Mouse (Mus musculus) hindbrain, embryonic 12.5 days (tissue): ENCODE measurements at regions not wholly inside any gene's neighbourhood (a gene's known extent, or its start where the extent isn't known, plus 50 kb on each side); places are given as distances from the start of the nearest gene placed in this dataset.

Source experiments
- ATAC-seq: fragments of 200-750 bp; cut with Nextera tagmentation; 2 replicates; pipeline ENCODE4 v1.8.0; 2017; ENCODE audit warnings: moderate TSS enrichment; ENCODE audit not compliant: low FRiP score
- H3K27ac ChIP-seq: fragments of 300-500 bp; sonication (generic); 2 replicates; pipeline ENCODE4 v1.5.1; 2016; ENCODE audit warnings: mild to moderate bottlenecking
- H3K27me3 ChIP-seq: fragments of 300-500 bp; sonication (generic); 2 replicates; pipeline ENCODE4 v1.6.1; 2016; ENCODE audit warnings: mild to moderate bottlenecking
- H3K36me3 ChIP-seq: fragments of 300-500 bp; sonication (generic); 2 replicates; pipeline ENCODE4 v1.6.1; 2016; ENCODE audit warnings: mild to moderate bottlenecking
- H3K4me1 ChIP-seq: fragments of 300-500 bp; sonication (generic); 2 replicates; pipeline ENCODE4 v1.6.1; 2016
- H3K4me2 ChIP-seq: fragments of 300-500 bp; sonication (generic); replicated peaks from 2 replicates; pipeline ENCODE4 v1.6.1; 2016; ENCODE audit warnings: mild to moderate bottlenecking
- H3K4me3 ChIP-seq: fragments of 300-500 bp; sonication (generic); 2 replicates; pipeline ENCODE4 v1.5.1; 2016; ENCODE audit warnings: mild to moderate bottlenecking
- H3K9ac ChIP-seq: fragments of 300-500 bp; sonication (generic); 2 replicates; pipeline ENCODE4 v1.6.1; 2016; ENCODE audit warnings: mild to moderate bottlenecking, moderate library complexity
- H3K9me3 ChIP-seq: fragments of 300-500 bp; sonication (generic); replicated peaks from 2 replicates; pipeline ENCODE4 v1.6.1; 2016; ENCODE audit warnings: mild to moderate bottlenecking
- WGBS: fragments of 180-500 bp; shearing (Covaris S2); methylation state at CpG from one replicate; pipeline ENCODE4 v1.1.7; 2016; 5-methylcytosine and 5-hydroxymethylcytosine counted together

- Histone ChIP-seq H3K9ac (no peak overlapping the region), H3K36me3 (no peaks in the 10 kb centered on the region), H3K4me2 (no peak overlapping the region), H3K4me3 (no peak overlapping the region), H3K9me3 (no peaks in the 10 kb centered on the region), H3K4me1 (no peaks in the 10 kb centered on the region), H3K27ac (no peak overlapping the region), H3K27me3 (no peaks in the 10 kb centered on the region)
- no peak for ATAC-seq
- WGBS = 82% methylated on average over 4 of the region's 4 CpGs
These were observed 249.7 kb upstream of the Acvr2a start for GRCm38 (mm10) chr2:48564170-48564569.

GRCm38 (mm10) chr2:48567871-48568270, 246.0 kb upstream of the Acvr2a start:
- WGBS = 66% methylated on average over 6 of the region's 6 CpGs
- H3K9ac ChIP-seq = no peak overlapping the region
- H3K4me3 ChIP-seq = no peak overlapping the region
- no peaks in the 10 kb centered on the region for H3K4me1 ChIP-seq
- H3K9me3 ChIP-seq = no peaks in the 10 kb centered on the region
- no peak overlapping the region for H3K27ac ChIP-seq
- H3K36me3 ChIP-seq = no peaks in the 10 kb centered on the region
- no peaks in the 10 kb centered on the region for H3K27me3 ChIP-seq
- no peak for ATAC-seq
- H3K4me2 ChIP-seq = no peak overlapping the region

- H3K4me3 ChIP-seq = no peak overlapping the region
- no peaks in the 10 kb centered on the region for H3K4me1 ChIP-seq
- H3K4me2 ChIP-seq = no peak overlapping the region
- H3K36me3 ChIP-seq = no peaks in the 10 kb centered on the region
- no peak overlapping the region for H3K9ac ChIP-seq
- ATAC-seq = peak; percentile 60; the same call in 1 of the 2 replicates
- no peaks in the 10 kb centered on the region for H3K27me3 ChIP-seq
- 44% methylated on average over 7 of the region's 7 CpGs for WGBS
- H3K9me3 ChIP-seq = no peaks in the 10 kb centered on the region
- no peak overlapping the region for H3K27ac ChIP-seq
These were observed 227.6 kb upstream of the Acvr2a start for GRCm38 (mm10) chr2:48586162-48586830.

GRCm38 (mm10) chr2:48586831-48587169, 227.1 kb upstream of the Acvr2a start:
- ATAC-seq = 0 out of 2 replicates have a peak, but pooled peaks have one; percentile 32
- no peaks in the 10 kb centered on the region for H3K9me3 ChIP-seq
- H3K27me3 ChIP-seq = no peaks in the 10 kb centered on the region
- WGBS = 54% methylated on average over 4 of the region's 4 CpGs
- no peak overlapping the region for H3K4me3 ChIP-seq
- no peaks in the 10 kb centered on the region for H3K4me1 ChIP-seq
- H3K36me3 ChIP-seq = no peaks in the 10 kb centered on the region
- H3K4me2 ChIP-seq = no peak overlapping the region
- no peak overlapping the region for H3K27ac ChIP-seq
- H3K9ac ChIP-seq = no peak overlapping the region

GRCm38 (mm10) chr2:48589709-48590108, 224.2 kb upstream of the Acvr2a start:
- no peak overlapping the region for H3K4me3 ChIP-seq
- no peaks in the 10 kb centered on the region for H3K9me3 ChIP-seq
- H3K4me1 ChIP-seq = no peaks in the 10 kb centered on the region
- no peak overlapping the region for H3K9ac ChIP-seq
- H3K4me2 ChIP-seq = no peak overlapping the region
- no peak overlapping the region for H3K27ac ChIP-seq
- H3K27me3 ChIP-seq = no peaks in the 10 kb centered on the region
- no peak for ATAC-seq
- no peaks in the 10 kb centered on the region for H3K36me3 ChIP-seq

GRCm38 (mm10) chr2:48597793-48598583, 215.9 kb upstream of the Acvr2a start:
- Histone ChIP-seq H3K9me3 (no peaks in the 10 kb centered on the region), H3K4me2 (no peak overlapping the region), H3K27ac (no peak overlapping the region), H3K4me1 (0 out of 2 replicates have a peak, but pooled peaks cover 3% of the 10 kb centered on the region), H3K9ac (no peak overlapping the region), H3K4me3 (no peak overlapping the region), H3K36me3 (no peaks in the 10 kb centered on the region), H3K27me3 (no peaks in the 10 kb centered on the region)
- ATAC-seq = no peak
- 25% methylated on average over 5 of the region's 5 CpGs for WGBS

GRCm38 (mm10) chr2:48599367-48599766, 214.5 kb upstream of the Acvr2a start:
- Histone ChIP-seq H3K27ac (no peak overlapping the region), H3K9me3 (no peaks in the 10 kb centered on the region), H3K9ac (no peak overlapping the region), H3K4me1 (0 out of 2 replicates have a peak, but pooled peaks cover 3% of the 10 kb centered on the region), H3K36me3 (no peaks in the 10 kb centered on the region), H3K27me3 (no peaks in the 10 kb centered on the region), H3K4me3 (no peak overlapping the region), H3K4me2 (no peak overlapping the region)
- WGBS = 73% methylated on average over 5 of the region's 5 CpGs
- no peak for ATAC-seq

GRCm38 (mm10) chr2:48601855-48602254, 212.1 kb upstream of the Acvr2a start:
- Histone ChIP-seq H3K27ac (no peak overlapping the region), H3K36me3 (no peaks in the 10 kb centered on the region), H3K4me1 (0 out of 2 replicates have a peak, but pooled peaks cover 3% of the 10 kb centered on the region), H3K4me2 (no peak overlapping the region), H3K27me3 (no peaks in the 10 kb centered on the region), H3K4me3 (no peak overlapping the region), H3K9ac (no peak overlapping the region), H3K9me3 (no peaks in the 10 kb centered on the region)
- 52% methylated on average over 8 of the region's 8 CpGs for WGBS
- no peak for ATAC-seq

- H3K27ac ChIP-seq = no peak overlapping the region
- no peaks in the 10 kb centered on the region; the same call in 1 of the 2 replicates for H3K4me1 ChIP-seq
- 96% methylated on average over 3 of the region's 3 CpGs for WGBS
- no peaks in the 10 kb centered on the region for H3K9me3 ChIP-seq
- H3K27me3 ChIP-seq = no peaks in the 10 kb centered on the region
- no peak overlapping the region for H3K9ac ChIP-seq
- no peaks in the 10 kb centered on the region for H3K36me3 ChIP-seq
- H3K4me2 ChIP-seq = no peak overlapping the region
- H3K4me3 ChIP-seq = no peak overlapping the region
- no peak for ATAC-seq
These were observed 204.4 kb upstream of the Acvr2a start for GRCm38 (mm10) chr2:48609466-48609865.

- Histone ChIP-seq H3K9ac (no peak overlapping the region), H3K27ac (no peak overlapping the region), H3K27me3 (no peaks in the 10 kb centered on the region), H3K4me2 (no peak overlapping the region), H3K36me3 (no peaks in the 10 kb centered on the region), H3K4me3 (no peak overlapping the region), H3K4me1 (peaks cover 3% of the 10 kb centered on the region; the same call in 1 of the 2 replicates), H3K9me3 (no peaks in the 10 kb centered on the region)
- WGBS = 65% methylated on average over 3 of the region's 3 CpGs
- ATAC-seq = no peak
These were observed 201.7 kb upstream of the Acvr2a start for GRCm38 (mm10) chr2:48612251-48612650.

GRCm38 (mm10) chr2:48617141-48617699, 196.7 kb upstream of the Acvr2a start:
- no peak for ATAC-seq
- H3K27me3 ChIP-seq = no peaks in the 10 kb centered on the region
- H3K27ac ChIP-seq = no peak overlapping the region
- no peaks in the 10 kb centered on the region for H3K9me3 ChIP-seq
- H3K4me3 ChIP-seq = no peak overlapping the region
- 35% methylated on average over 3 of the region's 3 CpGs for WGBS
- no peaks in the 10 kb centered on the region for H3K36me3 ChIP-seq
- H3K4me2 ChIP-seq = no peak overlapping the region
- H3K9ac ChIP-seq = no peak overlapping the region
- H3K4me1 ChIP-seq = 0 out of 2 replicates have a peak, but pooled peaks cover 3% of the 10 kb centered on the region

GRCm38 (mm10) chr2:48619042-48619441, 194.9 kb upstream of the Acvr2a start:
- WGBS = 63% methylated on average over 5 of the region's 5 CpGs
- no peak for ATAC-seq

More at GRCm38 (mm10) chr2:48619042-48619441, 194.9 kb upstream of the Acvr2a start:
- H3K4me1 ChIP-seq = 0 out of 2 replicates have a peak, but pooled peaks cover 3% of the 10 kb centered on the region
- no peak overlapping the region for H3K27ac ChIP-seq
- no peak overlapping the region for H3K9ac ChIP-seq
- no peaks in the 10 kb centered on the region for H3K27me3 ChIP-seq
- H3K4me2 ChIP-seq = no peak overlapping the region
- H3K36me3 ChIP-seq = no peaks in the 10 kb centered on the region
- no peaks in the 10 kb centered on the region for H3K9me3 ChIP-seq
- H3K4me3 ChIP-seq = no peak overlapping the region
